16 mouse cellular contexts compared by ENCODE assay signal in the genomic region with DNA sequence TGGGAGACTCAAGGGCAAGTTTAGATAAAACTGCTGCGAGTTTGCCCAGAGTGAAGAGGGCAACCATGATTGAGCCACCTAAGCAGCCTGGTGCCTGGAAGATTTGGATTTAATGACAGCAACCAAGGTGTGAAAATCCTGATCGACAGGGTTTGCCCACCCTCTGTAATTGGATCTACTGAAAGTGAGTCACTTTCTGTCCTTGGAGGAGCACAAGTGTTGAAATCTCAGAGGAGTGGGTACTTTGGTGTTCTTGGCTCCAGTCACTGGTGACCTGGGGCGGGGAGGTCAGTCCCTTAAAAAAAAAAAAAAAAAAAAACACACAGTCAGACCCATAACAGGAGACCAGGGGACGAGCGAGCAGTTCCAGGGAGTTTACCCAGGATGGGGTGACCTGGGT.
"Had no signal": no experiment of that assay in that cellular context is flagged by ENCODE, and none has a peak within 500 bp of the region (broad histone marks: within the 10 kb centered on the region; RNA-seq: fewer than 3 reads in every experiment).

No protein-coding gene starts in this region.

- H3K4me2 ChIP-seq: intestine, embryonic 15.5 days; kidney, embryonic 15.5 days; limb, embryonic 15.5 days; liver, embryonic 12.5 days; midbrain, embryonic 11.5 days; neural tube, embryonic 13.5 days; stomach, embryonic 15.5 days had no signal

- ATAC-seq: intestine, embryonic 15.5 days; liver, embryonic 12.5 days; midbrain, embryonic 16.5 days had no signal

- H3K9me3 ChIP-seq: intestine, embryonic 15.5 days; kidney, embryonic 15.5 days; limb, embryonic 15.5 days; liver, embryonic 12.5 days; neural tube, embryonic 13.5 days; stomach, embryonic 15.5 days had no signal

- H3K9ac ChIP-seq: intestine, embryonic 15.5 days; kidney, embryonic 15.5 days; limb, embryonic 15.5 days; liver, embryonic 12.5 days; neural tube, embryonic 13.5 days; stomach, embryonic 15.5 days had no signal

- H3K4me3 ChIP-seq: intestine, embryonic 15.5 days; kidney, embryonic 15.5 days; limb, embryonic 15.5 days; liver, embryonic 12.5 days; megakaryocyte, embryonic 14.5 days; neural tube, embryonic 13.5 days; stomach, embryonic 15.5 days had no signal

- H3K27me3 ChIP-seq: intestine, embryonic 15.5 days; kidney, embryonic 15.5 days; limb, embryonic 15.5 days; liver, embryonic 12.5 days; megakaryocyte, embryonic 14.5 days; neural tube, embryonic 13.5 days; stomach, embryonic 15.5 days had no signal

- H3K27ac ChIP-seq: intestine, embryonic 15.5 days; kidney, embryonic 15.5 days; limb, embryonic 15.5 days; liver, embryonic 12.5 days; macrophage; neural tube, embryonic 13.5 days; stomach, embryonic 15.5 days had no signal

- H3K4me1 ChIP-seq: intestine, embryonic 15.5 days; kidney, embryonic 15.5 days; liver, embryonic 12.5 days; megakaryocyte, embryonic 14.5 days; neural tube, embryonic 13.5 days; stomach, embryonic 15.5 days had no signal

- DNase-seq: kidney, adult 2 months; kidney, postnatal 14 days; layer of hippocampus, postnatal 36 days; retina, postnatal 1 day; right cerebral cortex, postnatal 4 days; thymus, postnatal 36 days had no signal

- H3K36me3 ChIP-seq: intestine, embryonic 15.5 days had no signal
